Mouse (Mus musculus): Measurements from ENCODE around the gene Sardh. TPM values are rescaled to one million over a fixed set of nuclear protein-coding genes. Genes with fewer than 3 reads are reported as not detected.

Sardh gene
- polyA plus RNA-seq, 1 experiment from 2014 or later = 12.6 TPM

DNA sequence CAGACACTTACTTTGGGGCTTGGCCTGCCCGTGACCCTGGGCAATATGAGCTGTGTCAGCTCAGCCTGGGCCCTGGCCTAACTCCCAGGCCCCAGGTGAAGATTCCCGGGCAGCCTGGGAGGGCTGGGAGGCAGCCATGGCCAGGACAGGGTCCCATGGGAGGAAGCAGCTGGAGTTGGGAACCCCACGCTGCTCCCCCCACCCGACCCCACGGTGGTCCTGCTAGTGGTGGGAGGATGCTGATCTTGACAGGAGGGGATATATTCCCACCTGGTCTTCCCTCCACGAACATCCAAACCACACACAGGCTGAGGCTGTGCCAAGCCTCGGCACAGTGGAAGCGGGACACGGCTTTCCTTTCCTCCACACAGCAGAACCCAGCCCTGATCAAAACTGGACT is 38.8 kb downstream of the Sardh start:
- Histone ChIP-seq H3K4me2 (replicated peaks; ENCODE audit: low read depth, low read length) (no peak overlapping the region), H3K4me3 (ENCODE audit: low read depth, low read length) (no peak overlapping the region), H3K4me1 (ENCODE audit: insufficient read depth, low read depth, low read length) (peaks cover 3% of the 10 kb centered on the region; the same call in 1 of the 2 replicates), H3K9me3 (ENCODE audit: low read length) (no peaks in the 10 kb centered on the region), H3K36me3 (ENCODE audit: insufficient read depth, low read length) (no peaks in the 10 kb centered on the region), H3K9ac (replicated peaks; ENCODE audit: low read depth) (no peak overlapping the region), H3K27me3 (replicated peaks; ENCODE audit: insufficient read depth, low read length) (no peaks in the 10 kb centered on the region), H3K27ac (ENCODE audit: low read length) (no peak overlapping the region)
- 58% methylated on average over 9 of the region's 9 CpGs for WGBS
- no peak for ATAC-seq
- TF ChIP-seq CTCF (IDR thresholded peaks at IDR 0.05) (no peak), EP300 (IDR thresholded peaks at IDR 0.05) (no peak)
- DNase-seq (ENCODE audit: low spot score) = no peak

DNA sequence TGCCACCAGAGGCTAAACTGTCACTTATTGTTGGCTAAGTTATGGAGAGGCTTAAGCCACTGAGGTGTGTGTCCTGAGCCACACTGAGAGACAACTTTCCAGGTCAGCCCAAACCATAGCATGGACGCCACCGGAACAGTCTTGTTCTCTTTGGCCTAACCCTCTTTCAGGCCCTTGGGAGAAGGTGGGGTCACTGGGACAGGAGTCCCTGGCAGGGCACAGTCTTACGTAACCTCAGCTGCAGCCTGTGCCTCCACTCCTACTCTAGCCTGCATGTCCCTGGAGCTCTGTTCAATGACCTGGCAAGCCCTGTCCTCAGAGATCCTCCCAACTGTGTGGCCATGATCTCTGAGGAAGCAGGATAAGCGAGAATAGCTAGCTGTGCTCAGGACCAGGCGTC is 41.0 kb downstream of the Sardh start:
- H3K4me2 ChIP-seq (replicated peaks; ENCODE audit: low read depth, low read length) = no peak overlapping the region
- H3K36me3 ChIP-seq (ENCODE audit: insufficient read depth, low read length) = no peaks in the 10 kb centered on the region
- no peaks in the 10 kb centered on the region for H3K27me3 ChIP-seq (replicated peaks; ENCODE audit: insufficient read depth, low read length)
- TF ChIP-seq CTCF (IDR thresholded peaks at IDR 0.05) (no peak), EP300 (IDR thresholded peaks at IDR 0.05) (no peak)
- peak; percentile 18 for DNase-seq (ENCODE audit: low spot score)
- H3K4me3 ChIP-seq (ENCODE audit: low read depth, low read length) = no peak overlapping the region
- no peaks in the 10 kb centered on the region for H3K9me3 ChIP-seq (ENCODE audit: low read length)
- peaks cover 3% of the 10 kb centered on the region; the same call in 1 of the 2 replicates for H3K4me1 ChIP-seq (ENCODE audit: insufficient read depth, low read depth, low read length)
- peak overlapping the region; percentile 77 for H3K27ac ChIP-seq (ENCODE audit: low read length)
- ATAC-seq = 0 out of 2 replicates have a peak, but pooled peaks have one; percentile 7
- WGBS = 70% methylated on average over 5 of the region's 5 CpGs
- H3K9ac ChIP-seq (replicated peaks; ENCODE audit: low read depth) = no peak overlapping the region

DNA sequence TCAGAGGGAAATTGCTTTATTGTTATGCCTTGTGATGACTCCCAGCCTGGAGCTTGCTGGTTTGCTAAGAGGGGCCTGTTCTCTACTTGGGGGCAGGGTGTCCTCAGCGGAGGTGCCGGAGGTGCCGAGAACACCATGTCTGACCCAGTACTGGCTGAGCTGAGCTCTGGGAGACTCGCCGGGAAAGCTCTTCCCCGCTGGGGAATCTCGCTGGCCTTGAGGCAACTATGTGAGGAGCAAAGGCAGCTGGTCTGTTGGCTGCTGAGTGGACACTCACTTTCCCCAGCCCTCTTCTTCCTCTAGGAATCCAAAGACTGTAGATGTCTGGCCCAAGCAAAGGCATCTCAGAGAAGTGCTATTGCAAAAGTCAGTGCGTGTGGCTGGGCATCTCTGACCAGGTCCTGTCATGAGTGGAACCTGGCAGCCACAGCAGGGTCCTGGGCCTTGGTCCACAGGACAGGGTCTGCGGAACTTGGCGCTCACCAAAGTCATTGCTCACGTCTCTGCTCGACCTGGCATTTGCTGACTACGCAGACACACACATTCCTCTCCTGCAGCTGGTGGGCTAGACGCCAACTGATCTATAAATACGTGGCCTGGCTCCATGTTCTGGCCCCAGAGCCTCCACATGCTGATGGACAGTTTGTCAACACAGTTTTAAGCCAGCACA is 41.9 kb downstream of the Sardh start:
- Histone ChIP-seq H3K27ac (ENCODE audit: low read length) (peak overlapping the region; percentile 77), H3K27me3 (replicated peaks; ENCODE audit: insufficient read depth, low read length) (no peaks in the 10 kb centered on the region), H3K4me1 (ENCODE audit: insufficient read depth, low read depth, low read length) (peaks cover 3% of the 10 kb centered on the region; the same call in 1 of the 2 replicates), H3K36me3 (ENCODE audit: insufficient read depth, low read length) (no peaks in the 10 kb centered on the region), H3K9ac (replicated peaks; ENCODE audit: low read depth) (no peak overlapping the region), H3K4me3 (ENCODE audit: low read depth, low read length) (no peak overlapping the region), H3K4me2 (replicated peaks; ENCODE audit: low read depth, low read length) (no peak overlapping the region), H3K9me3 (ENCODE audit: low read length) (no peaks in the 10 kb centered on the region)
- 39% methylated on average over 15 of the region's 15 CpGs for WGBS
- ATAC-seq (peak; percentile 81), DNase-seq (ENCODE audit: low spot score) (peak; percentile 94)
- peak; percentile 43 for TF ChIP-seq EP300 (IDR thresholded peaks at IDR 0.05)
- TF ChIP-seq CTCF (IDR thresholded peaks at IDR 0.05) = no peak

DNA sequence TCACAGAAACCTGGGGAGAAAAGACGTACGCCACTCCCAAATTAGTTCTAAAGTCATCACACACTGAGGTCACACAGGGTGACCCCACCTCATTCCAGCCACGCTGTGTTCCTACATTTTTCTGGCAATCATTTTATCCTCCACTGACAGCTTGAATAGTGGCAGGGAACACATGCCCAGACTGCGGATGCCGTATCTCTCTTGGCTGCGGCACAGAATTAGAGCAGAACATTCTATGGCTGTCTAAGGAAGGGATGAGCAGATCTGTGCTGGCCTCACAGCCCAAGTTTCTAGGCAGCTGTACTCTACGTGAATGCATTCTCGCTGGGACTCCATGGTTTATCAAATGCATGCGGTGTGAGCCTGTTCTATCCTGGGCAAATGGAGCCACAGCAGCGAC is 42.5 kb downstream of the Sardh start:
- Histone ChIP-seq H3K4me3 (ENCODE audit: low read depth, low read length) (no peak overlapping the region), H3K36me3 (ENCODE audit: insufficient read depth, low read length) (no peaks in the 10 kb centered on the region), H3K27me3 (replicated peaks; ENCODE audit: insufficient read depth, low read length) (no peaks in the 10 kb centered on the region), H3K27ac (ENCODE audit: low read length) (peak overlapping the region; percentile 77), H3K9ac (replicated peaks; ENCODE audit: low read depth) (no peak overlapping the region), H3K9me3 (ENCODE audit: low read length) (no peaks in the 10 kb centered on the region), H3K4me2 (replicated peaks; ENCODE audit: low read depth, low read length) (no peak overlapping the region), H3K4me1 (ENCODE audit: insufficient read depth, low read depth, low read length) (peaks cover 3% of the 10 kb centered on the region; the same call in 1 of the 2 replicates)
- WGBS = 55% methylated on average over 10 of the region's 10 CpGs
- ATAC-seq (peak; percentile 40), DNase-seq (ENCODE audit: low spot score) (peak; percentile 66)
- TF ChIP-seq EP300 (IDR thresholded peaks at IDR 0.05) (no peak), CTCF (IDR thresholded peaks at IDR 0.05) (no peak)

GRCm38 (mm10) chr2:27200586-27200985 is 47.6 kb downstream of the Sardh start:
- TF ChIP-seq EP300 (IDR thresholded peaks at IDR 0.05) (no peak), CTCF (IDR thresholded peaks at IDR 0.05) (no peak)
- Histone ChIP-seq H3K9me3 (ENCODE audit: low read length) (no peaks in the 10 kb centered on the region), H3K27me3 (replicated peaks; ENCODE audit: insufficient read depth, low read length) (no peaks in the 10 kb centered on the region), H3K9ac (replicated peaks; ENCODE audit: low read depth) (no peak overlapping the region), H3K4me3 (ENCODE audit: low read depth, low read length) (no peak overlapping the region), H3K36me3 (ENCODE audit: insufficient read depth, low read length) (no peaks in the 10 kb centered on the region), H3K4me1 (ENCODE audit: insufficient read depth, low read depth, low read length) (no peaks in the 10 kb centered on the region), H3K27ac (ENCODE audit: low read length) (no peak overlapping the region), H3K4me2 (replicated peaks; ENCODE audit: low read depth, low read length) (no peak overlapping the region)
- ATAC-seq = peak; percentile 77
- DNase-seq (ENCODE audit: low spot score) = peak; percentile 82
- WGBS = 65% methylated on average over 1 of the region's 1 CpGs

- no peak for DNase-seq (ENCODE audit: low spot score)
- Histone ChIP-seq H3K9me3 (ENCODE audit: low read length) (no peaks in the 10 kb centered on the region), H3K4me2 (replicated peaks; ENCODE audit: low read depth, low read length) (no peak overlapping the region), H3K27me3 (replicated peaks; ENCODE audit: insufficient read depth, low read length) (no peaks in the 10 kb centered on the region), H3K36me3 (ENCODE audit: insufficient read depth, low read length) (no peaks in the 10 kb centered on the region), H3K4me1 (ENCODE audit: insufficient read depth, low read depth, low read length) (no peaks in the 10 kb centered on the region), H3K27ac (ENCODE audit: low read length) (no peak overlapping the region), H3K9ac (replicated peaks; ENCODE audit: low read depth) (no peak overlapping the region), H3K4me3 (ENCODE audit: low read depth, low read length) (no peak overlapping the region)
- ATAC-seq = no peak
- TF ChIP-seq CTCF (IDR thresholded peaks at IDR 0.05) (no peak), EP300 (IDR thresholded peaks at IDR 0.05) (no peak)
- WGBS = 26% methylated on average over 5 of the region's 5 CpGs
Measured at GRCm38 (mm10) chr2:27198551-27199246, 49.4 kb downstream of the Sardh start.

Measured in lung, postnatal 0 days (tissue).